Mouse (Mus musculus): Measurements from ENCODE around the gene Gnb1.

Gene Gnb1

DNA sequence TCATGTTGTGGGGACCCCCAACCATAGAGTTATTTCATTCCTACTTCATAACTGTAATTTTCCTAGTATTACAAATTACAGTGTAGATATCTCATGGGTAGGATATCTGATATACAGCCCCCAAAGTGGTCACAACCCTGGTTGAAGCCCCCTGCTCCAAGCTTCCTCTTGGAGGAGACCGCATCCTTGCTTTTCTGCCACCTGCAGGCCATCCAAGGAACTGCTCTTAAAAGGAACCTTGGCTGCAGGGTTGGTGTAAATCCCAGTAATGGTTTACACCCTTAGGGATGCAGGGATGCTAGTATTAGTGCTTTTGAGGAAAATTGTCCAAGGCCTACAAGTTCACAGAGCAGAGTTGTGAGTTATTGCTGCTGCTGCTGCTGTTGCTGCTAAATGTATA is 89.3 kb downstream of the Gnb1 start:
- DNase-seq = peak; percentile 63

DNA sequence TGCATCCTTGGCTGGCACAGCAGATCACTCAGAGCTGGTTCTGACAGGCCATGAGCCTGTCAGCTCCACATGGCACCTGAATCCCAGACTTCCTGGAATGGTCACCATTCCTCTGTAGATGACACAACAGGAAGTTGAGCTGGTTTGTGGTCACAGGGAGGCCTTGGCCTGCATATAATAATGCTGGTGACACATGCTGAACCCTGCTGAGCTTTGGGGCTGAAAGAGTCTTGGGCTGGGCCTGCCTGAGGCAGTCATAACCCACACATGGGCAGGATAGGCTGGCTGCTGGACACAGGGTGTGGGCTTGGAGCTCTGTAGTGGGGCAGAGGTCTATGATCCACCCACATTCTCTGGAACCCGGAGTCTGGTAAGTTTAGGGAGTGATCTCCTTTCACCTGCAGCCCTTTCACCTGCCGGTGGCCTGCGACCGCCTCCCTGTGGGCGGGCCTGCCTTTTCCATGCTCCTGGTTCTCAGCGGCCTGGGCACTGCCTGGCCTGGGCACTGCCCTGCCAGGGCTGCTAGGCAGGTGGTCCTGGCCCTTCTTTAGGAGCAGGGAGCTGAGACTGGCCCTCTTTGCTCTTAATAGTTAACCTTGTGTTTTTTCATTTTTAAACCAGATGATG is 91.2 kb downstream of the Gnb1 start:
- DNase-seq = no peak

DNA sequence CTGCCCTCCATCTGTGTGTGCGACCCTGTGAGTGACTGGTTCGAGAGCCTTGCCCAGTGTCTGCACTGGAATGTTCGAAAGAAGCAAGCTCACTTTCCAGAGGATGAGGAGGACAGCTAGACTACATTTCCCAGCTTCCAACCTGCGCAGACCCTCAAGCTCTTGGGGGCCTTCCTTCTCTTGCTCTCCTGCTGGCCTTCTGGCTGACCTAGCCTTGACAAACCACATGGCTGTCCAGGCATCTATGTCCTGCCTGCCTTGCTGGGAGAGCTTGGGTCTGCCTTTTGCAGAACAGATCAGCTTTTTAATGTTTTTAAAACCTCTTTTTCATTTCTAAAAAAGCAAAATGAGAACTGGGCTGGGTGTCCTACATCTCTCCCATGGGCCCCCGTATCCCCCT is 98.2 kb downstream of the Gnb1 start:
- DNase-seq = no peak

DNA sequence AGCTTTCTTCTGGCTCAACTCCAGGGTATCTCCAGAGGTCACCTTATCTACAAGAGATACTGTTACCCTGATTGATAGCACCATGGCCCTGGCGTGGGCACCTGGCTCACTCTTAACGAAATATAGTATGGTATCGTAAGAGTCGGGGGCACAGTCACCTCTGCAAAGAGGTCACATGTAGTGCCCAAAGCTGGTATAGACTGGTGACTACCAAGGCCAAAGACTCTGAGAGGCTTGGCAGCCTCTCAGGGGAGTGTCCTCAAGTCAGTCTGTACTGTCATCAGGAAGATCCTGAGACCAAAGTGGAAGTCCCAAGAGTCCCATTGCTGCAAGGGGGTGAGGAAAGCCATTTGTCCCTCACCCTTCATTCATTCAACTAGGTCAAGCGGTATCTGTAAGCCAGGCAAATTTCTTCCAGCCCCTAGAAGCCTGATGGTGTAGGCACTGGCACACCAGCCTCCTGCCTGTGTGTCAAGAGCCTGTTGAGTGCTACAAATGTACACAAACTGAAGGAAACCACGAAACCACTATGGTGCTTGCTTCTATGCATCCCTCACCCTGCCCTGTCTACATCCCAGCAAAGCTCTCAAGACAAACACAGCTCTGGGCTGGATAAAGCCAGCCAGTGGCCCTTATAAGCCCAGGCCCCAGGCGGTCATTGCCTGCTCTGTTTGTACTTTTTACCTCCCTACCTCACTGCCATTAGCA is 100.0 kb downstream of the Gnb1 start:
- DNase-seq = no peak

DNA sequence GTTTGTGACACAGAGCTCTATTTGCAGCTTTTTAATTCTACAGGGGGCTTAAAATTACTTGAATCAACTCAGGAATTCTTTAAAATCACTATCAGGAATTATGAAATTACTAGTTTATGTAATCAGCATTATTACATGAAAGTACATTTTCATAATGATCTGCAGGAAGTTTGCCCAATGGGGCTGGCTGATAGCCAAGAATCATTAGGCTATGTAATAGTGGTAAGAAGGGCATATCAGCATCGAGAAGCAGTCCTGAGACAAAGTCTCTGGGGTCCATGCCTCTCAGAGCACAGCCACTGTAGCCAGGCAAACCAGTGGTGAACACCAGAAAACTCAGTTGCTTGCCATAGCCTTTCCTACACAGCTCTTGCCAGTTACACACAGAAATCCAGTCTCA is 102.6 kb downstream of the Gnb1 start:
- DNase-seq = no peak

DNA sequence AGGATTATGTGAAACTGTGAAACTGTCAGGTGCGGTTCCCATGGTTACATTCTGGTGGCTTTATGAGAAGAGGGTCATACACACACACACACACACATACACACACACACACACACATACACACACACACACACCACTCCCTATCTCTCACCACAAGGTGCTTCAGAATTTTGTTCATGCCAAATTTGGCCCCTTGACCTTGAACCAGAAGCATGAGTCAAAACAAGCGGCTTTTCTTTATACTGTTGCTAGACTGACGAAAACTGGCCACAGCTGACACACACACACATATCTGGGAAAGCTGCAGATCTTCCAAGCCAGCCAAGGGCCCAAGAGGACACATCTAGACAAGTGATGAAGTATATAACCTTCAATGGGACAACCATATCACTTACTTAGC is 104.6 kb downstream of the Gnb1 start:
- DNase-seq = no peak

DNA sequence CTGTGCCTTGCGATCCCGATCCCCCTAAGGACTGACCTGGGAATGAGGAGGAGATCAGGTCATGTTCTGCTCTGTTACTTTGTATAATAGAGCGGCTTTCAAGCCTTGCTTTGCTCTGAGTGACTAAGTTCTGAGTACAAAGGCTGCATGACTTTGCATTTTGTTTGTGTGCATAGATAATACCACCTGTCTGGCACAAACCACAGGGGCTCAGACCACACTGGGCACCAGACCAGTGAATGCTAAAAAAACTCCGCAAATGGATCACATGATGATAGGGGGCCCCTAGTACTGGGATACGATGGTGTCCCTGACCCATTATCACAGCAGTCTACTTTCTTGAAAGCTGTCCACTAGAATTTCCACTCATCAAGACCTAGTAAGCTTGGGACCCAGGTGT is 105.4 kb downstream of the Gnb1 start:
- DNase-seq = no peak

DNA sequence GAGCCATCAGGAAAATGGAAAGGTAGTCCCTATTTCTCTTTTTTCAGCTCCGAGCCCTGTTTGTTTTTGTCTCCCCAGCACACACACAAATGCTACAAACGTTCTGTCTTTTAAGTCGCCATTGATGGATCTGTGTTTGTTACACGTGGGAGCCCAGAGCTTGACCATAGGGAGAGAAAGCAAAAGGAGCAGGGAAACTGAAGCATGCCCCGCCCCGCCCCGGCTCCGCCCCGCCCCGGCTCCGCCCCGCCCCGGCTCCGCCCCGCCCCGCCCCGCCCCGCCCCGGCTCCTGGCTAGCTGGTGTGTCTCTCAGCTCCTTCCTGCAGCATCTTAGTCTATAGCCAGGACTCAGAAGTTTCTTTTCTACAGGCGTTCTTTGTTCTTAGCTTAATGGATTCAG is 107.4 kb downstream of the Gnb1 start:
- no peak for DNase-seq

DNA sequence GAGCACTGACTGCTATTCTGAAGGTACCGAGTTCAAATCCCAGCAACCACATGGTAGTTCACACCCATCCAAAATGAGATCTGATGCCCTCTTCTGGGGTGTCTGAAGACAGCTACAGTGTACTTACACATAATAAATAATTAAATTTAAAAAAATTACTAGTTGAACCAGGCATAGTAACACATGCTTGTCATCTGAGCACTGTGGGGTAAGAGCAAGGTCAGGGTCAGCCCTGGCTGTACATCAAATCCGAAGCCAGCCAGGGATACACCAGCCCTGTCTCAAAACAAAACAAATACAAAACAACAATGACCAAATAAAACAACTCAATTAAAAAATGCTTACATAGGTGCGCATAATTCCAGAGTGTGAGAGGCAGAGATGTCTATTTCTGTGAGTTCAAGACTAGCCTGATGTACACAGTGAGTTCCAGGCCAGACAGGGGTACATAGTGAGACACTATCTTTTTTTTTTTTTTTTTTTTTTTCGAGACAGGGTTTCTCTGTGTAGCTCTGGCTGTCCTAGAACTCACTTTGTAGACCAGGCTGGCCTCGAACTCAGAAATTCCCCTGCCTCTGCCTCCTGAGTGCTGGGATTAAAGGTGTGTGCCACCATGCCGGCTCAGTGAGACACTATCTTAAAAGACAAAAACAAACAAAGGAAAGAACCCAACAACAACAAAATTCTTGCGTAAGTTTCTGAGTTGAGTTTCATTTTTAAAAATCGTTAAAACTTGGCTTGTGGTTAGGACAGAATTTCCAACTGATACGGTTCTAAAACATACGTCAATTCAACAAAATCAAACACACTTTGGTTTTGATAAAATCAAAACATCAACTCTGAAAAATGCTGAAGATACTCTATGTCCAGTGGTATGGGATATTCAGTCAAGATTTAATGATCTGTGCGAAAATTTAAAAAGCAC is 109.0 kb downstream of the Gnb1 start:
- DNase-seq = no peak

DNA sequence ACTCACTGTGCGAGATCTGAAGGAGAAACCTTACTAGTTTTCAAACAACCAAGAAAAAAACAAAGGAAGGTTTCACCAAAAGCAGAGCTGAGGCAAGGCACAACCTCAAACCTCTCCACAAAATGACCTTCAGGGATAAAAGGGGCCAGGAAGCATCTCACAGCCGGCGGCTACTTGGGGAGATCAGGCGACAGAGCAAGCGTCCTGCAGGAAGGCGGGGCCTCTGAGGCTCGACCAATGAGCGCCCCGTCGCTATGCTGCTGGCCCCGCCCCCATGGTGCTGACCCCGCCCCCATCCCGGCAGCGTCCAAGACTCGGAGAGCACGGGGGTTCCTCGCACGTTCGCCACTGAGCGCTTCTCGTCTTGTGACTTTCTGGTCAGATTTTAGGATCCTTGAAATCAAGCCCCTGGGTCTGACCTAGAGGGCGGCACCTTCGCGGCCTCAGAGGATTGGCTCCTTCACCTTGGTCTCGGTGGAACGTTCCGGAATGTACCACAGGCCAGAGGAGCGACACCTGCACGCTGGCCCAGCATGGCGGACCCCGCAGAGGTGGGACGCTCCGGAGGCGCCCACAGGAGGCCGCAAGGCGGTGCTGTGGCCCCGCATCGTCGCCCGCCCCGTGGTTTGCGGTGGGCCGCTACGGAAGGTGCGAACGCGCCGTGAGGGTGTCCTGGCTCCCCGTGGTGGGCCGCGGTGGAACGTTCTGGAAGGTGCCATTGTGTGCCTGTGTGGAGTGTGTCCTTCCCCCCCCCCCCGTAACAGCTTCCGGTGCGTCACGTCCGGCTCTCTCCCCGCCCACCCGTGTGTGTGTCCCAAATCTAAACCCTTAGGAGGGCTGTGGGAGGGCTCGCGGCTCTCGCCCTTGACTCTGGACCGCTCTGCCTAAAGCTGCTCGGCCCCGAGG is 110.2 kb downstream of the Gnb1 start, which contains the start of gene Slc35e2:
Gene Slc35e2 (plus strand): TSS at position 326 of the 906 bp plus-strand sequence.
- peak; percentile 95 for DNase-seq

DNA sequence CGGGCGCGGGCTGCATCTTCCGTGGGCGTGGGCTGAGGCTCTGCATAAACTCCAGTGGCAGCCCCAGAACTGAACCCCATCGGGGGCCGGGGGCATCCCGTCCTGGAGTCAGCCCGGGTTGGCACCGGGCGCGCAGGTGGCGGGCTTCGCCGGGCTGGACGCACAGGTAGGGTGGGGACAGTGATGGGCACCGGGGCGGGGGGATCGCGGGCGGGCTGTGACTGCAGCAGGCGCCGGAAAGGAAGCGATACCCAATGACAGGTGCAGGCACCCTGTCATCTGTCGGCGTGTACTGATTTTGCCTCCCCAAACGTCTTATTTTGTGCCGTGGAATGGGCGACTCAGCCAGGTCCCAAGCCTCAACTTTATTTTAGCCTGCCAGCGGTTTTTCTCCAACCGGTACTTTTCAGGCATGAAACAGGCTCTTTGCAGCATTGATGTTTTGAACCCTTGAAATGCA is 110.9 kb downstream of the Gnb1 start:
- DNase-seq = no peak

DNA sequence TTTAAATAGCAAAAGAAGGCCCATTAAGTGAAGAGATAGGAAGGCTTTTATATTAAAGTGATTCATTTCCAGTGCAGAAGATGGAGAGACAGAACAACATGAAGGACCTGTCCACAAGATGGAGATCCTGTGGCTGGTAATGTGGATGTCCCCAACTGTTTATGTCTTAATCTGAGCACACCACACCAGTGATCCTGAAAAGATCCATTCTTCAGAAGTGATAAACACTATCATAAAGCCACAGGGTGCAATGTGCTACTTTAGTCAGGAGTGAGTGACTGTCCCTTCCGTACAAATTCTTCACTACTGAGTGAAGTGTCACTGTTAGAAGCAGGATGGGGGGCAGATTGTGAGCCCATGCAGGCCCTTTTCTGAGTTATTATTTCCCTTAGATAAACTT is 111.6 kb downstream of the Gnb1 start:
- no peak for DNase-seq

DNA sequence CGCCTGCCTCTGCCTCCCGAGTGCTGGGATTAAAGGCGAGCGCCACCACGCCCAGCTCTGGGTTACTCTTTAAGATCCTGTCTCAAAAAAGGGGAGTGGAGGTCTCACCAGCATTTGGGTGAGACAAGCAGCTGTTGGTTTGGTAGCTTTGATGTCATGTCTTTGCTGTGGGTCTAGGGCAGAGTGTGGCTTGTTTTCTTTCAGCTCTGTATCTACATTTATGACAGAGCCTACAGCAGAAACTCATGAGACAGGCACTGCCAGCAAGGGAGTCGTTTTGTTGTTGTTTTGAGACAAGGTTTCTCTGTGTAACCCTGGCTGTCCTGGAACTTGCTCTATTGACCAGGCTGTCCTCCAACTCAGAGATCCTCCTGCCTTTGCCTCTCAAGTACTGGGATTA is 112.6 kb downstream of the Gnb1 start:
- DNase-seq = no peak

DNA sequence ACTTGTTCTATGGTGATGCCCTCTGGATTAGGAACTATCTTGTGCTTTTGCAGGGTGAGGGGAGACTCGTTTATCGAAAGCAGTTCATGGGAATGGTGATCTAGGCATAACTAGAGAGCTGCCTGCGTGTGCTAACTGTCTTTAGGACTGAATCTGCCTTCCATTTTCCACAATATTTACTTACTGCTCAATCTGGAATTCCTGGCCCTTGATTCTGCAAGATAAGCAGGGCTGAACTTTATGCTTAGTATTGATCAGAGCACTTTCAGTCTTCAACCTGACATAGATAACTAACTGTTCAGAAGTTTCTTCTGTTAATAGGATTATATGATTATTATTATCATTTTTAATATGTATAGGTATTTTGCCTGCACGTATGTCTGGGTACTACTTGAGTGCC is 114.0 kb downstream of the Gnb1 start:
- DNase-seq = no peak

DNA sequence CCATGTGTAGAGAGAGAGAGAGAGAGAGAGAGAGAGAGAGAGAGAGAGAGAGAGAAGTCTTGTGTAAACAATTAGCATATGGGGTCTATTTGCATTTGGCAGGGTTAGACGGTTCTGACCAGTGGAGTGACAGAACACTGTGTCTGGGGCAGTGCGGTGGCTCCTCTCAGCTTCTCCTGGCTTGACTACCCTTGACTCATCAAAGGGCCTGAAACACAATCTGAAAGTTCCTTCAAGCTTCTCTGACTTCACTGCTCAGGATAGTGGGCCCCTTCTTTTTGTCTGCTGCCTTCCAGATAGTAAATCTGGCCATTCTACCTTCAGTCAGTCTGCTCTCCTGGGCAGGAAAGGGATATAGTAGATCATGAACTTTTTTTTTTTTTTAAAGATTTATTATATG is 115.7 kb downstream of the Gnb1 start:
- DNase-seq = no peak

Measured in thymus, postnatal 14 days (tissue).